Mouse (Mus musculus) intestine, embryonic 16.5 days (tissue): ENCODE measurements around the gene Gm13030. TPM values are rescaled to one million over a fixed set of nuclear protein-coding genes. Genes with fewer than 3 reads are reported as not detected.
"Not testable (repeated sequence)": the region's sequence is repeated elsewhere in the genome, so short reads cannot be mapped to it uniquely, and the experiment has no call there.

Experiments
- ATAC-seq: fragments of 200-750 bp; cut with Nextera tagmentation; 2 replicates; pipeline ENCODE4 v1.8.0; 2017; ENCODE audit warnings: moderate TSS enrichment, moderate library complexity
- H3K27ac ChIP-seq: fragments of 300-500 bp; sonication (generic); 2 replicates; pipeline ENCODE4 v1.5.1; 2014; ENCODE audit warnings: mild to moderate bottlenecking, low read length
- H3K27me3 ChIP-seq: fragments of 300-500 bp; sonication (generic); replicated peaks from 2 replicates; pipeline ENCODE4 v1.6.1; 2014; ENCODE audit warnings: low read length, control low read depth, mixed read lengths; ENCODE audit not compliant: control insufficient read depth, insufficient read depth
- H3K36me3 ChIP-seq: fragments of 300-500 bp; sonication (generic); 2 replicates; pipeline ENCODE4 v1.6.1; 2014; ENCODE audit warnings: low read length, control low read depth; ENCODE audit not compliant: control insufficient read depth, insufficient read depth
- H3K4me1 ChIP-seq: fragments of 300-500 bp; sonication (generic); 2 replicates; pipeline ENCODE4 v1.6.1; 2014; ENCODE audit warnings: low read length, control low read depth, mixed read lengths; ENCODE audit not compliant: control insufficient read depth, insufficient read depth
- H3K4me2 ChIP-seq: fragments of 300-500 bp; sonication (generic); 2 replicates; pipeline ENCODE4 v1.6.1; 2014; ENCODE audit warnings: low read depth, low read length, control low read depth
- H3K4me3 ChIP-seq: fragments of 300-500 bp; sonication (generic); 2 replicates; pipeline ENCODE4 v1.5.1; 2014; ENCODE audit warnings: mild to moderate bottlenecking, low read length
- H3K9ac ChIP-seq: fragments of 300-500 bp; sonication (generic); 2 replicates; pipeline ENCODE4 v1.6.1; 2014; ENCODE audit warnings: low read depth, low read length
- H3K9me3 ChIP-seq: fragments of 300-500 bp; sonication (generic); 2 replicates; pipeline ENCODE4 v1.6.1; 2016; ENCODE audit warnings: low read length, control low read depth; ENCODE audit not compliant: control insufficient read depth
- WGBS: fragments of 180-500 bp; shearing (Covaris S2); extraction: QIAGEN DNeasy Blood & Tissue Kit; methylation state at CpG from one replicate; pipeline ENCODE4 v1.1.7; 2014; 5-methylcytosine and 5-hydroxymethylcytosine counted together
- polyA plus RNA-seq: library from polyadenylated mRNA; unstranded; fragments of >200 nt; fragmentation: Nextera tagmentation; extraction: Ambion mirVana; gene quantifications from 2 replicates; pipeline ENCODE4 v1.2.1, GENCODE M21; 2015

Gene Gm13030
- polyA plus RNA-seq, 1 experiment from 2014 or later, result not detected

- not testable (repeated sequence) for H3K9ac ChIP-seq, ATAC-seq, H3K27me3 ChIP-seq, H3K4me2 ChIP-seq, H3K9me3 ChIP-seq, H3K27ac ChIP-seq, H3K4me1 ChIP-seq, H3K4me3 ChIP-seq
- WGBS, result 89% methylated on average over 11 of the region's 11 CpGs
- peaks cover 22% of the 10 kb centered on the region for H3K36me3 ChIP-seq
Measured at GRCm38 (mm10) chr4:138893789-138894188, 20.0 kb upstream of the Gm13030 start.

GRCm38 (mm10) chr4:138892655-138893054 lies 18.9 kb upstream of the Gm13030 start:
- Histone ChIP-seq H3K27me3 (no peaks in the 10 kb centered on the region), H3K4me2 (no peak overlapping the region), H3K27ac (no peak overlapping the region), H3K4me3 (no peak overlapping the region), H3K36me3 (peaks cover 20% of the 10 kb centered on the region), H3K9me3 (no peaks in the 10 kb centered on the region), H3K4me1 (peaks cover 2% of the 10 kb centered on the region; the same call in 1 of the 2 replicates), H3K9ac (no peak overlapping the region)
- 84% methylated on average over 6 of the region's 6 CpGs for WGBS
- ATAC-seq, result peak; percentile 68; the same call in 1 of the 2 replicates

- no peak for ATAC-seq
- WGBS, result 59% methylated on average over 8 of the region's 8 CpGs
- Histone ChIP-seq H3K9ac (no peak overlapping the region), H3K4me1 (peaks cover 2% of the 10 kb centered on the region; the same call in 1 of the 2 replicates), H3K36me3 (no peaks in the 10 kb centered on the region; the same call in 1 of the 2 replicates), H3K27ac (no peak overlapping the region), H3K4me2 (no peak overlapping the region), H3K4me3 (no peak overlapping the region), H3K27me3 (no peaks in the 10 kb centered on the region), H3K9me3 (no peaks in the 10 kb centered on the region)
Measured at GRCm38 (mm10) chr4:138889635-138890034, 15.9 kb upstream of the Gm13030 start.

GRCm38 (mm10) chr4:138889165-138889564 lies 15.4 kb upstream of the Gm13030 start:
- WGBS, result 59% methylated on average over 7 of the region's 7 CpGs
- no peaks in the 10 kb centered on the region for H3K27me3 ChIP-seq
- no peak overlapping the region for H3K4me3 ChIP-seq
- ATAC-seq, result no peak
- H3K36me3 ChIP-seq, result no peaks in the 10 kb centered on the region; the same call in 1 of the 2 replicates
- H3K9ac ChIP-seq, result no peak overlapping the region
- H3K4me1 ChIP-seq, result peaks cover 2% of the 10 kb centered on the region; the same call in 1 of the 2 replicates
- no peaks in the 10 kb centered on the region for H3K9me3 ChIP-seq
- no peak overlapping the region for H3K4me2 ChIP-seq
- no peak overlapping the region for H3K27ac ChIP-seq

- ATAC-seq, result no peak
- Histone ChIP-seq H3K27ac (no peak overlapping the region), H3K4me1 (no peaks in the 10 kb centered on the region), H3K9me3 (no peaks in the 10 kb centered on the region), H3K4me3 (no peak overlapping the region), H3K9ac (no peak overlapping the region), H3K4me2 (no peak overlapping the region), H3K36me3 (no peaks in the 10 kb centered on the region), H3K27me3 (no peaks in the 10 kb centered on the region)
- WGBS, result 16% methylated on average over 6 of the region's 6 CpGs
Measured at GRCm38 (mm10) chr4:138884261-138884660, 10.5 kb upstream of the Gm13030 start.

GRCm38 (mm10) chr4:138882179-138882578 lies 8.4 kb upstream of the Gm13030 start:
- no peaks in the 10 kb centered on the region for H3K9me3 ChIP-seq
- no peaks in the 10 kb centered on the region for H3K27me3 ChIP-seq
- no peaks in the 10 kb centered on the region for H3K36me3 ChIP-seq
- peak overlapping the region; percentile 10; the same call in 1 of the 2 replicates for H3K4me2 ChIP-seq
- ATAC-seq, result no peak
- H3K27ac ChIP-seq, result no peak overlapping the region
- 16% methylated on average over 16 of the region's 16 CpGs for WGBS
- no peak overlapping the region for H3K9ac ChIP-seq
- H3K4me1 ChIP-seq, result peaks cover 2% of the 10 kb centered on the region; the same call in 1 of the 2 replicates
- no peak overlapping the region for H3K4me3 ChIP-seq

- Histone ChIP-seq H3K4me3 (no peak overlapping the region), H3K9ac (no peak overlapping the region), H3K9me3 (no peaks in the 10 kb centered on the region), H3K4me2 (no peak overlapping the region), H3K4me1 (peaks cover 2% of the 10 kb centered on the region; the same call in 1 of the 2 replicates), H3K27ac (no peak overlapping the region), H3K36me3 (no peaks in the 10 kb centered on the region), H3K27me3 (no peaks in the 10 kb centered on the region)
- 79% methylated on average over 7 of the region's 7 CpGs for WGBS
- peak; percentile 59 for ATAC-seq
Measured at GRCm38 (mm10) chr4:138880811-138881584, 7.2 kb upstream of the Gm13030 start.

- Histone ChIP-seq H3K9me3 (no peaks in the 10 kb centered on the region), H3K27ac (no peak overlapping the region), H3K4me1 (peaks cover 2% of the 10 kb centered on the region; the same call in 1 of the 2 replicates), H3K9ac (no peak overlapping the region), H3K4me3 (no peak overlapping the region), H3K36me3 (no peaks in the 10 kb centered on the region), H3K27me3 (no peaks in the 10 kb centered on the region), H3K4me2 (no peak overlapping the region)
- ATAC-seq, result no peak
- WGBS, result 87% methylated on average over 11 of the region's 11 CpGs
Measured at GRCm38 (mm10) chr4:138879808-138880207, 6.0 kb upstream of the Gm13030 start.

- Histone ChIP-seq H3K4me3 (no peak overlapping the region), H3K27ac (no peak overlapping the region), H3K9ac (no peak overlapping the region), H3K9me3 (no peaks in the 10 kb centered on the region), H3K27me3 (no peaks in the 10 kb centered on the region), H3K4me2 (no peak overlapping the region), H3K4me1 (peaks cover 2% of the 10 kb centered on the region; the same call in 1 of the 2 replicates), H3K36me3 (no peaks in the 10 kb centered on the region)
- no peak for ATAC-seq
- WGBS, result 58% methylated on average over 8 of the region's 8 CpGs
Measured at GRCm38 (mm10) chr4:138878783-138879182, 5.0 kb upstream of the Gm13030 start.
